Mouse (Mus musculus) heart, postnatal 14 days (tissue): ENCODE measurements around the gene Mmp27. TPM values are rescaled to one million over a fixed set of nuclear protein-coding genes. Genes with fewer than 3 reads are reported as not detected.

ENCODE experiments used
- DNase-seq, 2 experiments: peaks; one replicate each; pipeline ENCODE4 v3.0.0; 2021 to 2022
- intact Hi-C: fragments of 180-260 bp; cut with DNase I; formaldehyde crosslinking; loops from one replicate; pipeline ENCODE4 v1.15.1; 2025
- long read RNA-seq, 2 experiments: library from polyadenylated mRNA; stranded (forward); transcript quantifications; one replicate each; pipeline ENCODE4 v2.0.0; 2021
- total RNA-seq, 2 experiments: library from RNA; stranded (reverse); gene quantifications; 2 replicates each; pipeline ENCODE4 v1.2.3; 2021

Mmp27 gene
- total RNA-seq = under 1 TPM; 0.12 to 0.29 TPM
- long read RNA-seq, experiment 1 = 0 reads
- long read RNA-seq, experiment 2 = 0 reads

GRCm38 (mm10) chr9:7571162-7571561 is at the start of gene Mmp27:
Gene Mmp27 (plus strand): TSS chr9:7571396.
- DNase-seq = no peak

GRCm38 (mm10) chr9:7526255-7526940 is 44.8 kb upstream of the Mmp27 start:
- no peak for DNase-seq
- intact Hi-C loops = no loop called here

More at GRCm38 (mm10) chr9:7571162-7571561, at the start of gene Mmp27:
- intact Hi-C loops = no loop called here

GRCm38 (mm10) chr9:7542763-7543162 is 28.4 kb upstream of the Mmp27 start:
- intact Hi-C loops = no loop called here

DNA sequence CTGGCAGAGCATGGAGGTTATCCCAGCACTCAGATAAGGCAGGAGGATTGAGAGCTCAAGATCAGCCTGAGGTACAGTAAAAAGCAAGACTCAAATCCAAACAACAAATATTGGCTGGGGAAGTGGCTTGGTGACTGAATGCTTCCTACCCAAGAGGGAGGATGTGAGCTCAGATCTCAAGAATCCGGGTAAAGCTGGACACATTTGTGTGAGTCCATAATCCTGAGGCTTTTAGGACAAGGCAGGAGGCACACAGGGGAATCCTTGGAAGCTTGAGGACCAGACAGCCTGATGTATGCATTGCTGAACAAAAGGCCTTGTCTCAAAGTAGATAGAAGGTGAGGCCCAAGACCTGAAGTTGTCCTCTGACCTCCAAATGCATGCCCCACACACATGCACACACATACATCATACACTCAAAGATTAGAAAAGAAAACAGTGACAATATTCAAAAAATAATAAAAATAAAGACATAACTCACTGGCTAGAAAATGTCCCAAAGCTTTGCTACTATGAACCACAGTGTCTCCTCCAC is 26.2 kb upstream of the Mmp27 start:
- peak in 1 of 2 experiments; percentile 9 for DNase-seq
- intact Hi-C loops = no loop called here

More at GRCm38 (mm10) chr9:7542763-7543162, 28.4 kb upstream of the Mmp27 start:
- no peak for DNase-seq

GRCm38 (mm10) chr9:7545471-7545870 is 25.7 kb upstream of the Mmp27 start:
- intact Hi-C loops = no loop called here
- DNase-seq = peak; percentile 59 to 75

DNA sequence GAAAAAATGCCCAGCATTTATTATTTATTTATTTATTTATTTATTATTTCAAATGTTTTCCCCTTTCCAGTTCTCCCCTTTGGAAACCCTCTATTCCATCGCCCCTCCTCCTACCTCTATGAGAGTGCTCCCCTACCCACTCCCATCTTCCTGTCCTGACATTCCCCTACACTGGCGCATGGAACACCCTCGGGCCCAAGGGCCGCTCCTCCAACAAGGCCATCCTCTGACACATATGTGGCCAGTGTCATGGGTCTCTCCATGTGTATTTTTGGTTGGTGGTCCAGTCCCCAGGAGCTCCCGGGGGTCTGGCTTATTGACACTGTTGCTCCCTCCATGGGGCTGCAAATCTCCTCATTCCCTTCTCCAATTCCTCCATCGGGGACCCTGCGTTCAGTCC is 25.3 kb upstream of the Mmp27 start:
- peak in 1 of 2 experiments; percentile 4 for DNase-seq
- intact Hi-C loops = no loop called here

GRCm38 (mm10) chr9:7551943-7552342 is 19.3 kb upstream of the Mmp27 start:
- no peak for DNase-seq
- intact Hi-C loops = no loop called here

- intact Hi-C loops = no loop called here
- DNase-seq = no peak
Observed at GRCm38 (mm10) chr9:7553536-7553935, 17.7 kb upstream of the Mmp27 start.

GRCm38 (mm10) chr9:7554382-7554781 is 16.8 kb upstream of the Mmp27 start:
- intact Hi-C loops = loop anchor here (1.0 kb wide), 1 partner anchor 41 kb away; no protein-coding TSS in a partner anchor
- DNase-seq = peak; percentile 42

DNA sequence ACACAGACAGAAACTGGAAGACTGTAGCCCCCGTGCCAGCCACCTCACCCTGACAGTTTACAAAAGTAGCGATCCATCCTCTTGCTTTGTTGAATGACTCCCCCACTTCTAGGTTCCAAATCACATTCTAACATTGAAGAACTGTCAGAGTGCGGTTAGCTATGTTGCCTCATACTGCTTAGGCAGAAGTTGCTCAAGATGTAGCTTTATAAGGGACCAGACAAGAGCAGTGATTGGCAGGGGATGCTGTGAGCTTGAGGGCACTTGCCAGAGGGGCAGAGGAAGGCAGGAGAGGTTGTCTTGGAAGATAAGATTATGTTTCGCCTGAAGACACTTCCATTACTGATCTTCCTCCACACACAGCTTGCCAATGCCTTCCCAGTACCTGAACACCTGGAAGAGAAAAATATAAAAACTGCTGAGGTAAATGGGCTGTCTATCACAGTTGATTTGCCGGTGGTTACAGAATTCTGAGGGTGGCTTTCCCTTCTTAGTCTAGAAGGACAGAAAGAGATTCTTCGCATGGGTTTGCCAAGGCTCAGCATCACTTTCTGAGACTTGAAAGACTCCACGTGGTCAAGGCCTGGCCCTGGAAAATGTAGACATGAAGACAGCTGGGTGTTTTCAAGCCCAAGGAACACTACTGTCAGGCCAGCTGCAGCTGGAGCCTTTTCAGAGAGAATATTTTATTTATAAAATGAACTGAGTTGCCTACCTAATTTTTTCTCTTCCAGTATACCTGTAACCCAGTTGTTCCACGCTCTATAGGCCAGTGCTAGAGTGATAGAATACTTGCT is 12.8 kb upstream of the Mmp27 start, which contains the start of gene Mmp8:
Gene Mmp8 (plus strand): TSS at position 236 of the 797 bp plus-strand sequence.
- DNase-seq = peak in 1 of 2 experiments; percentile 8
- intact Hi-C loops = no loop called here

DNA sequence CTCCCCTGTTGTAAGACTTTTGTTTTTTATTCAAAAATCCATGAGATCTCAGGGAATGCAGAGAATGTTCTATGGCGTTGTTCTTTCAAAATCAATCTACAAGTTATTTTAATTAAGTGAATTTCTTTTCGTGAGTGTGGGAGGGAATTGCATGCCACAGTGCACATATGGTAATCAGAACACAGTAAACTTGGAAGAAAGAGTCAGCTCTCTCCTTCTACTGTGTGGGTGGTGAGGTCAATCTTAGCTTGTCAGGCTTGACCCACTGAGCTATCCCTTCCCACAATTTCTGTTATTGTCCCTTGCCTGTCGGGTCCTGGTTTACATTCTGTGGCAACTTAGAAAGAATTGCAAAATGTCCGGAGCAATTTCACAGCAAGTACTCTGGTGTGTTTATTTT is 11.2 kb upstream of the Mmp27 start:
- no peak for DNase-seq
- intact Hi-C loops = no loop called here

GRCm38 (mm10) chr9:7567376-7567775 is 3.8 kb upstream of the Mmp27 start:
- intact Hi-C loops = no loop called here
- no peak for DNase-seq

- intact Hi-C loops = no loop called here
- DNase-seq = no peak
Observed at GRCm38 (mm10) chr9:7567923-7568322, 3.3 kb upstream of the Mmp27 start.

GRCm38 (mm10) chr9:7570485-7570884 is 711 bp upstream of the Mmp27 start:
- no peak for DNase-seq
- intact Hi-C loops = no loop called here

- intact Hi-C loops = no loop called here
- DNase-seq = no peak
Observed at GRCm38 (mm10) chr9:7572188-7572587, 992 bp downstream of the Mmp27 start.

DNA sequence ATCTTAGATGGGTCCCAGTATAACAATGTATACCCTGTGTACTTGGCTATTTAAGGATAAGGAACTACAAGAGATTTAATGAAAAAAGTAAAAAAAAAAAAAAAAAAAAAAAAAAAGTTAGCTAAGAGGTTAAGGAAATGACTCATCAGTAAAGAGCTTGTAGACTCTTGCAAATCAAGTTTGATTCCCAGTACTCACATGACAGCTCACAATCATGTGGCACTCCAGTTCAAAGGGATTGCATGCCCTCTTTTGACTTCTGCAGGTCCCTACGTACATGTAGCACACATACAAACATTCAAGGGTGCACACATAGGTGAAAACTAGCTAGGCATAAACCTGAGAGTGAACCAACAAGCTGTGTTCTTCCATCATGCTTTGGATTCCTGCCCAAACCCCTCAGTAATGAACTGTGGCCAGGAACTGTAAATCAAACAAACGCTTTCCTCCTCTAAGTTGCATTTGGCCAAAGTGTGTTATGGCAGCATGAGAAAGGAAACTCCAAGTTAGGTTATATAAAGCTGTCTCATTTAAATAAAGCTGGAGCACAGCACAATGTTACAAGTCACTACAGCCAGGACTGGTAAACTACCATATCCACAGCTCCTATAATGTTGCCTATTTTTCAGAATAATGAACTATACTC is 1.6 kb downstream of the Mmp27 start:
- intact Hi-C loops = no loop called here
- DNase-seq = no peak

DNA sequence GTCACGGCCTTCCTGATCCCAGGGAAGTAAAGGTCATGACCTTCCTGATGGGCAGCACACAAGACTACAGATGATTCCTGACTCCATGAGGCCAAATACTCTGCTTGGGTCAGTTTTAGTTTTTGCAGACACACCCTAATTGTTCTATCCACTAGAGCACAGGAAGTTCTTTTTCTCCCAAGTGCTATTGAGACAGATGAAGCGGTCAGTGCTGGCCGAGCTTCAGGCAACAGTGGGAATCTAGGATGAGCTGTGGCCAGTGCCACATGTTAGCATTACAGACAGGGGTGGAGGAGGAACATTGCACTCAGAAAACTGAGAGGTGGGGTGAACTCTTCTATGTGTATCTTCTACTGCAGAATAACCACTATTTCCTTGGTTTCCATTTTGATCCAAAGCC is 4.3 kb downstream of the Mmp27 start:
- intact Hi-C loops = no loop called here
- DNase-seq = peak in 1 of 2 experiments; percentile 6

DNA sequence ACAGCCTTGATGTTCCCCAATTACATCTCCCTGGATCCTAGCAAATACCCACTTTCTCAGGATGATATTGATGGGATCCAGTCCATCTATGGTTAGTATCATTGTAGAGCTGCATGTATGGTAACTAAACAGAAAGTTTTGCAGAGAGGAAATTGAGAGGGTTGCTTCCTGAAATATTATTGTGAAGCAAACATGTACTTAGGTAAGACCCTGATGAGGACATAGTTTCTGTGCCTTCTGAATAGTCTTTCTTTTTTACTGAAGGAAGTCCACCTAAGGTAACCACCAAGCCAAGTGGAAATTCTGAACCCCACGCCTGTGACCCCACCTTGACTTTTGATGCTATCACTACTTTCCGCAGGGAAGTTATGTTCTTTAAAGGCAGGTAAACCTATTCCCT is 6.2 kb downstream of the Mmp27 start:
- intact Hi-C loops = no loop called here
- no peak for DNase-seq

GRCm38 (mm10) chr9:7590063-7590462 is 18.9 kb downstream of the Mmp27 start:
- no peak for DNase-seq
- intact Hi-C loops = loop anchor here (10.0 kb wide), 1 partner anchor 535 kb away; no protein-coding TSS in a partner anchor

DNA sequence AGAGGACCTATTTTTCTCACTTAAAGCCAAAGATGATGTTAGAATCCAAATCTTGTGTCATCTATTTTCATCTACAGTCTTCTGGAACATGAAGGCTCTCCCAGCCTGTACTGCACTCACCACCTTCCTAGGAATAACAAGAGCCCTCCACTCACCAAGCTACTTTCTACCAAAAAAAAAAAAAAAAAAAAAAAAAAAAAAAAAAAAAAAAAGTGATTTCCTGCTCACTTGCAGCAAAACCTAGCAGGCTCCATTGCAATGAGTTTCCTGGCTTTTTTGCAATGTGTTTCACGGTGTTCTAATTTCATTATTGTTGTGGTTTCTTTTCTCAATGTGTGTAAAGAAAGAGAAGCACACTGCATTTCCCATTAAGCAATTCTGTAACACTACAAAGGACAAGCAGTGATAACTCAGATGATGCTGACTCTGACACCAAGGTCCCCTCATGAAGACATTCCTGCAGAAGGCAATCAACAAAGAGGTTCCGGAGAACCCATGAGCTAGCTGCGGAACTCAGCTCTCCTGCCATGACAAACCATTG is 22.1 kb downstream of the Mmp27 start:
- no peak for DNase-seq
- intact Hi-C loops = loop anchor here (10.0 kb wide), 1 partner anchor 539 kb away; no protein-coding TSS in a partner anchor
